Mouse (Mus musculus) embryonic facial prominence, embryonic 13.5 days (tissue): ENCODE measurements around the gene Adgre5. TPM values are rescaled to one million over a fixed set of nuclear protein-coding genes. Genes with fewer than 3 reads are reported as not detected.

ENCODE experiments used
- ATAC-seq: fragments of 200-750 bp; cut with Nextera tagmentation; 2 replicates; pipeline ENCODE4 v1.8.0; 2017; ENCODE audit warnings: low read depth; ENCODE audit not compliant: insufficient number of reproducible peaks, insufficient read depth, low FRiP score, low TSS enrichment
- H3K27ac ChIP-seq: fragments of 300-500 bp; sonication (generic); 2 replicates; pipeline ENCODE4 v1.5.1; 2015; ENCODE audit warnings: moderate library complexity, mild to moderate bottlenecking, inconsistent platforms
- H3K27me3 ChIP-seq: fragments of 300-500 bp; sonication (generic); 2 replicates; pipeline ENCODE4 v1.6.1; 2015; ENCODE audit warnings: mild to moderate bottlenecking, inconsistent platforms
- H3K36me3 ChIP-seq: fragments of 300-500 bp; sonication (generic); 2 replicates; pipeline ENCODE4 v1.6.1; 2015; ENCODE audit warnings: mild to moderate bottlenecking, inconsistent platforms
- H3K4me1 ChIP-seq: fragments of 300-500 bp; sonication (generic); 2 replicates; pipeline ENCODE4 v1.6.1; 2015; ENCODE audit warnings: inconsistent platforms
- H3K4me2 ChIP-seq: fragments of 300-500 bp; sonication (generic); 2 replicates; pipeline ENCODE4 v1.6.1; 2015; ENCODE audit warnings: moderate library complexity, mild to moderate bottlenecking, inconsistent platforms
- H3K4me3 ChIP-seq: fragments of 300-500 bp; sonication (generic); 2 replicates; pipeline ENCODE4 v1.5.1; 2015; ENCODE audit warnings: mild to moderate bottlenecking, inconsistent platforms
- H3K9ac ChIP-seq: fragments of 300-500 bp; sonication (generic); 2 replicates; pipeline ENCODE4 v1.6.1; 2015; ENCODE audit warnings: mild to moderate bottlenecking, inconsistent platforms
- H3K9me3 ChIP-seq: fragments of 300-500 bp; sonication (generic); 2 replicates; pipeline ENCODE4 v1.6.1; 2016; ENCODE audit warnings: inconsistent platforms
- WGBS: fragments of 180-500 bp; shearing (Covaris S2); methylation state at CpG from one replicate; pipeline ENCODE4 v1.1.7; 2015; ENCODE audit warnings: mixed read lengths; 5-methylcytosine and 5-hydroxymethylcytosine counted together
- polyA plus RNA-seq: library from polyadenylated mRNA; unstranded; fragments of >200 nt; fragmentation: Nextera tagmentation; extraction: Ambion mirVana; gene quantifications from 2 replicates; pipeline ENCODE4 v1.2.1, GENCODE M21; 2015

Gene Adgre5
- 27.1 and 27.7 TPM in 2 replicates for polyA plus RNA-seq

DNA sequence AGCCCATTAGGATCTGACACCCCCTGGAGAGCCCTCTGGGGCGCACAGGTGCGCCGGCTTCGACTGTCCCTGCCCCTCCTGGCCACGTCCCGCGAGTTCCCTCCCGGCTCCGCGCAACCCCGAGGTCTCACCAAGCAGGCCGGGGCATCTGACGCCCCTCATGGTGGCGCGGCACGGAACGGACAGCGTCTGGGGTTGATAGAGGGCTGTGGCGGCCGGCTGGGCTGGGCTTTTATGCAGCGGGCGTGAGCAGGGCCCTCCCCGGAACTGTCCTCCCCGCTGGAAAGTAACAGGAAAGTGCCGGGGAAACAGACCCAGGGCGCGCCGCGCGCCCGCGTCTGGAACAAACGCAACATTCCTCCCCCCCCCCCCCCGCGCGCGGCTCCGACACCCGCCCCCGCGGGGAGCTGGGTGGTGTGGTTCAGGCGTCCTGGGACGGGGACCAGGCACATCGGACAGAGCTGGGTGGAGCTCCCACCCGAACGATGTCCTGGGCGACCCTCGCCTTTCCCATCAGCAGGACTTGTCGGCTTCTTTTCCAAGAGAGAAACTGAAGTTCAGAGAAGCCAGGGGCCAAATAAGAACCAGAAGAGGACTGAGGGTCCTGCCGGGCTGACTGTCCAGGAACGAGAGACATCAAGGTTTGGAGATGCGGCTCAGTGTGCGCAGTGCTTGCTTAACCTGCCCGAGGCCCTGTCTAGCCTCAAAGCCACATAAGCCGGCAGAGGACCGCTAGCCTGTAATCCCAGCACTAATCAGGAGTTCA, at the start of gene Adgre5:
TSS of gene Adgre5 (minus strand) at position 351 of the 766 bp plus-strand sequence.
- 1% methylated on average over 47 of the region's 56 CpGs for WGBS
- Histone ChIP-seq H3K4me3 (peak within 1 kb of the TSS; percentile 62), H3K9ac (peak within 1 kb of the TSS; percentile 83), H3K27me3 (no peaks in the 10 kb centered on the region), H3K4me2 (peak within 1 kb of the TSS; percentile 88), H3K27ac (peak within 1 kb of the TSS; percentile 85), H3K9me3 (no peaks in the 10 kb centered on the region), H3K4me1 (peaks cover 42% of the 10 kb centered on the region), H3K36me3 (no peaks in the 10 kb centered on the region)
- ATAC-seq, result no peak

DNA sequence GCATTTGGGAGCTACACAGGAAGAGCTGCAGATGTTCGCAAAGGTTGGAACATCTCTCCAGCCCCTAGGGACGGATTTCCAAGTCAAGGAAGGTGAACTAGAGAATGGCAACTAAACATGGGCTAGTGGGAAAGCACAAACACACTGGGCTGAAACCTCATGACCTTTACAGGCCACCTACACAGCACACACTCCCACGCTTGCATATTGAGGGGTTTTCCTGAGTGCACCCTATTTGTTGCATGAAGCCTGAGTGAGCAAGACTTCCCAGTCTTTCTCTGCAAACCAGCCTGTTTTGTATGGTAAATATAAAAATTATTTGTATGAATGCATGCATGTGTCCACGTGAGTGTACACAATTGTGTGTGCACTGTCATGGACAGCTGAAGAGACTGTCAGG, 48.7 kb upstream of the Adgre5 start:
- 73% methylated on average over 4 of the region's 4 CpGs for WGBS
- H3K4me3 ChIP-seq, result no peak overlapping the region
- no peaks in the 10 kb centered on the region for H3K36me3 ChIP-seq
- H3K27me3 ChIP-seq, result no peaks in the 10 kb centered on the region
- no peak for ATAC-seq
- no peaks in the 10 kb centered on the region for H3K9me3 ChIP-seq
- no peak overlapping the region for H3K9ac ChIP-seq
- no peak overlapping the region for H3K4me2 ChIP-seq
- no peak overlapping the region for H3K27ac ChIP-seq
- H3K4me1 ChIP-seq, result peaks cover 7% of the 10 kb centered on the region

DNA sequence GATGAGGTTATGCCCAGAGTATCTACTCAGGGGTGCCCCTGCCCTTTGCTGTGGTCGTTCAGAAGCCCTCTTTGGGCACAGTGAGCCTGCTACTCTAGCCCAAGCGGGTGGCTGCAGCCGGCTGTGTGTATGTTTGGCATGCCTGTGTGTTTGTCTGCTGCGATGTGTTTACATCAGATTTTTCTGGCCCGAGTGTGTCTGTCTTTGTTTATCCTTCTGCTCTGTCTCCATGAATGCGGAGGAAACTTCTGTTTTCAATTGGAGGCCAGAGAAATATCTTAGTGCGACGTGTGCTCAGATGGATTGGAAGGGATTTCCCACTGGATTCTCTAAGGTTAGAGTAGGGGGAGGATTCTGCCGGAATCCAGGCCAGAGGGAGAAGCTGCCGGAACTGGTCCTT, 43.9 kb upstream of the Adgre5 start:
- peaks cover 21% of the 10 kb centered on the region for H3K4me1 ChIP-seq
- peak overlapping the region; percentile 0; the same call in 1 of the 2 replicates for H3K9ac ChIP-seq
- H3K27me3 ChIP-seq, result peaks cover 7% of the 10 kb centered on the region; the same call in 1 of the 2 replicates
- no peak for ATAC-seq
- H3K4me2 ChIP-seq, result no peak overlapping the region
- H3K36me3 ChIP-seq, result no peaks in the 10 kb centered on the region
- H3K9me3 ChIP-seq, result no peaks in the 10 kb centered on the region
- 27% methylated on average over 10 of the region's 10 CpGs for WGBS
- H3K27ac ChIP-seq, result peak overlapping the region; percentile 41; the same call in 1 of the 2 replicates
- H3K4me3 ChIP-seq, result no peak overlapping the region

DNA sequence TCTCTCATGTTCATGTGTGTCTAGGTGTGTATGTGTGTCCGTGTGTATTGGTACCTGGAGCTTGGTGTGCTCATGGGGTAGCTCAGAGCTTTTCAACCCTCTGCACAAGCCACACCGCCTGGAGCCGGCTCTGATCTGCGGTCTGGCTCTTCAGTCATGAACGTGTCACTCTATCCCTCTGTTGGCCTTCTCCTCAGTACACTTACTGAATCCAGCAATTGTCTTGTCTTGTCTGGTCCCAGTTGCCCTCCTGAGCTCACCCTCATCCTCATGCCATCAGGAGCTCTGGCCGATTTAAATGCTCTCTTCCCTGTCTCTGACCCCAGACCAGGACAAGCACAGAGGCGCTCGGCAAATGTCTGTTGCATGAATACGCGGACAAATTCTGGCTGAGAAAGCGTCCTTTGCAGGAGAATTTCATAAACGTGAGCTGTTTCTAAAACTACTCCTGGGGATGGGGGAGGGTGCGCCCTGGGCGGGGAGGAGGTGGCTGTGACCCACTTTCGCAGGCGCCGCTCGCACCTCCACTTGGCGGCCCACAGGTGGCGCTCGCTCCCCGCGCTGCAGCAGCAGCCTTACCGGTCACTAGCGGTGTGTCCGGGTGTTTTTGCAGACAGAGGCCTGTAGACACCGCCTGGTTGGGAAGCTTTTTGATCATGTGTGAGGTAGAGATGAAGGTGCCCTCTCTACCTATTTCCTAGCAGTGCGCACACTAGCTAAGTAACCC, 41.9 kb upstream of the Adgre5 start:
- peaks cover 21% of the 10 kb centered on the region for H3K4me1 ChIP-seq
- H3K9me3 ChIP-seq, result no peaks in the 10 kb centered on the region
- H3K27ac ChIP-seq, result no peak overlapping the region
- peak overlapping the region; percentile 42 for H3K4me2 ChIP-seq
- no peak overlapping the region for H3K9ac ChIP-seq
- H3K27me3 ChIP-seq, result peaks cover 7% of the 10 kb centered on the region; the same call in 1 of the 2 replicates
- ATAC-seq, result peak; percentile 46; the same call in 1 of the 2 replicates
- H3K4me3 ChIP-seq, result no peak overlapping the region; the same call in 1 of the 2 replicates
- WGBS, result 16% methylated on average over 28 of the region's 28 CpGs
- no peaks in the 10 kb centered on the region for H3K36me3 ChIP-seq

DNA sequence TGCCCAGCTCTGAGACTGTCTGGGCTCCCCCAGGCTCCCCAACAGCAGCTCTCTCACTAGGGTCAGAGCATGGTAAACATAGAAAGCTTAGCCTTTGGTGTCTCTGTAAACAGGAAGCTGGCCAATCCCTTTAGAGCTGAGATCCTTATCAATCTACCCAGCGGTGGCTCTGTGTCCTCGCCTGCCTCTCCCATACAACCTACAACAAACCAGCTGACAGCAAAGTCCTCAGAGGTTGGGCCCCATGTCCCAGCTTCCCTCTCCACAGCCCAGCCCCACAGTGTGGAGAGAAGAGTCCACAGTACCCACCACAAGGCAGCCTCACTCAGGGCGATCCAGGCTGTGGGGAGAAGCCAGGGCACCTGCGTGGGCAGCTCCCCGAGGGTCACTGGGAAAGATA, 38.5 kb upstream of the Adgre5 start:
- no peak overlapping the region for H3K9ac ChIP-seq
- no peak for ATAC-seq
- peaks cover 12% of the 10 kb centered on the region for H3K4me1 ChIP-seq
- 56% methylated on average over 5 of the region's 5 CpGs for WGBS
- H3K4me3 ChIP-seq, result no peak overlapping the region
- no peak overlapping the region for H3K27ac ChIP-seq
- H3K36me3 ChIP-seq, result no peaks in the 10 kb centered on the region
- peaks cover 7% of the 10 kb centered on the region; the same call in 1 of the 2 replicates for H3K27me3 ChIP-seq
- H3K9me3 ChIP-seq, result no peaks in the 10 kb centered on the region
- H3K4me2 ChIP-seq, result no peak overlapping the region

DNA sequence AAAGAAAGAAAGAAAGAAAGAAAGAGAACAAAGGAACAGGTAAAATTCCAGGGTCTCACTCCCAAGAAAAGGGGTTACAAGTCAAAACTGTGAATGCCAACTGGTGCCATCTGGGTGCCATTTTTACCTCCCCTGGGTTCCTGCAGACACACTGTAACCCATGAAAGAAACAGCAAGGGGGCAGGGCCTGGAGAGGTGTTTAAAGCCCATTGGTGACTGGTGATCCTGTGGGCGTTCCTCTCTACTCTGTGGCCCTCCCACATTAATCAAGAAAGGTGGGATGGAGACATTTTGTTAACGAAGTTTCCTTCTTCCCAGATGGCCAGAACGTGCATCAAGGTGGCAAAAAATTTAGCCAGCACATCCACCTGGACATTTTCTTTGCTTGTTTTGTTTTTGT, 36.9 kb upstream of the Adgre5 start:
- Histone ChIP-seq H3K4me1 (peaks cover 5% of the 10 kb centered on the region; the same call in 1 of the 2 replicates), H3K9me3 (no peaks in the 10 kb centered on the region), H3K4me2 (no peak overlapping the region), H3K9ac (no peak overlapping the region), H3K4me3 (no peak overlapping the region), H3K36me3 (no peaks in the 10 kb centered on the region), H3K27me3 (peaks cover 7% of the 10 kb centered on the region; the same call in 1 of the 2 replicates), H3K27ac (no peak overlapping the region)
- 69% methylated on average over 3 of the region's 3 CpGs for WGBS
- ATAC-seq, result no peak

DNA sequence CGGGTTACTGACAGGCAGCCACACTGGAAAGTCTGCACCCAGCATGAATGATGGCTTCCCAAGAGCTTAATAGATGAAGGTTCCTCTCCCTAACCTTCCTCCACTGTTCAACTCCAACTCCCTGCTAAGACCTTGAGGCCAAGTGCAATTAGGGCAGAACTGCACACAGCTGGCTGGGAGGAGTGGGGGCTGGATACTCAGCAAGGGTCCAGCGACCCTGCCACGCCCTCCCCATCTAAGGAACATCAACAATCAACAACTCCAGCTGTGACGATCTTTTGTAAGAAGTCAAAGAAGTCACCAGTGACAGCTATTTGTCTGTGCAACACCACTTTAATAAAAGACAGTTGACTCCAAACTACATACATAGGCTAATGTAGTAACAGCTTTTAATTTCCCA, 35.5 kb upstream of the Adgre5 start:
- H3K27me3 ChIP-seq, result peaks cover 3% of the 10 kb centered on the region; the same call in 1 of the 2 replicates
- no peak for ATAC-seq
- no peaks in the 10 kb centered on the region for H3K36me3 ChIP-seq
- H3K4me1 ChIP-seq, result peaks cover 10% of the 10 kb centered on the region; the same call in 1 of the 2 replicates
- 39% methylated on average over 4 of the region's 4 CpGs for WGBS
- no peaks in the 10 kb centered on the region for H3K9me3 ChIP-seq
- no peak overlapping the region for H3K9ac ChIP-seq
- H3K27ac ChIP-seq, result no peak overlapping the region
- no peak overlapping the region for H3K4me3 ChIP-seq
- no peak overlapping the region for H3K4me2 ChIP-seq

DNA sequence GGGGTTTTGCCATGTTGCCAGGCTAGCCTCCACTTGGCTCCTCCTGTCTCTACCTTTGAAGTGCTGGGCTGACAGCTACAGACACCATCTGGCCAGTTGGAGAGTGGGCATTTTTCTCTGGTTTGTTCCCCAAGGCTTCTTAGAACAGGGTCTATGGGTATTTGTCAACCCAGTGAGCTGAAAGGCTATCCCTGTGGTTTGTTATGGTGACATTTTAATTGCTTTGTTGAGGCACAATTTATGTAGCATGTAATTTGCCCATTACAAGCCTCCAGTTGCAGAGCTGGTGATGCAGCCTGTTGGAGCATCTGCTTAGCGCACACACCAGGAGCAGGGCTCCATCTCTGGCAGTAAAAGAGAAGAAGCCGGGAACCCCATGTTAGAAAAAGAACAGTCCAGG, 33.1 kb upstream of the Adgre5 start:
- no peak for ATAC-seq
- H3K27me3 ChIP-seq, result peaks cover 3% of the 10 kb centered on the region; the same call in 1 of the 2 replicates
- WGBS, result 82% methylated on average over 2 of the region's 2 CpGs
- no peak overlapping the region for H3K9ac ChIP-seq
- no peaks in the 10 kb centered on the region for H3K9me3 ChIP-seq
- no peak overlapping the region for H3K27ac ChIP-seq
- H3K4me3 ChIP-seq, result no peak overlapping the region
- H3K4me1 ChIP-seq, result peaks cover 11% of the 10 kb centered on the region; the same call in 1 of the 2 replicates
- H3K4me2 ChIP-seq, result no peak overlapping the region
- no peaks in the 10 kb centered on the region for H3K36me3 ChIP-seq

DNA sequence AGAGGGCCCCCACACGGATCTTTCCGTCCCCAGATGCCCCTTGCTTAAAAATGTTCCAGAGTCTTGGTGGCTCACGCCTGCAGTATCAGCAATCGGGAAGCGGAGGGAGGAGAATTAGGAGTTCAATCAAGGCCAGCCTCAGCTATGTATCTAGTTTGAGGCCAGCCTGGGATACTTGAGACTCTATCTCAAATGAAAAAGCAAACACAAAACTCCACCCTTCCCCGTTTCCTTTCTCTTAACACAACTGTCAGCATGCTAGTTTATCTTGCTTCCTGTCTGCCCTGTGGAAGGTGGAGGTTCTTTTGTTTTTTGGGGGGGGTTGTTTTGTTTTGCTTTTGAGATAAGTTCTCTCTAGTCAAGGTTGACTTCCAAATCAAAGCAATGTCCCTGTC, 32.3 kb upstream of the Adgre5 start:
- 45% methylated on average over 6 of the region's 6 CpGs for WGBS
- H3K4me1 ChIP-seq, result peaks cover 11% of the 10 kb centered on the region; the same call in 1 of the 2 replicates
- no peaks in the 10 kb centered on the region for H3K36me3 ChIP-seq
- ATAC-seq, result no peak
- H3K4me2 ChIP-seq, result peak overlapping the region; percentile 73
- H3K9me3 ChIP-seq, result no peaks in the 10 kb centered on the region
- no peak overlapping the region for H3K27ac ChIP-seq
- peaks cover 3% of the 10 kb centered on the region; the same call in 1 of the 2 replicates for H3K27me3 ChIP-seq
- H3K9ac ChIP-seq, result peak overlapping the region; percentile 62; the same call in 1 of the 2 replicates
- H3K4me3 ChIP-seq, result peak overlapping the region; percentile 43

DNA sequence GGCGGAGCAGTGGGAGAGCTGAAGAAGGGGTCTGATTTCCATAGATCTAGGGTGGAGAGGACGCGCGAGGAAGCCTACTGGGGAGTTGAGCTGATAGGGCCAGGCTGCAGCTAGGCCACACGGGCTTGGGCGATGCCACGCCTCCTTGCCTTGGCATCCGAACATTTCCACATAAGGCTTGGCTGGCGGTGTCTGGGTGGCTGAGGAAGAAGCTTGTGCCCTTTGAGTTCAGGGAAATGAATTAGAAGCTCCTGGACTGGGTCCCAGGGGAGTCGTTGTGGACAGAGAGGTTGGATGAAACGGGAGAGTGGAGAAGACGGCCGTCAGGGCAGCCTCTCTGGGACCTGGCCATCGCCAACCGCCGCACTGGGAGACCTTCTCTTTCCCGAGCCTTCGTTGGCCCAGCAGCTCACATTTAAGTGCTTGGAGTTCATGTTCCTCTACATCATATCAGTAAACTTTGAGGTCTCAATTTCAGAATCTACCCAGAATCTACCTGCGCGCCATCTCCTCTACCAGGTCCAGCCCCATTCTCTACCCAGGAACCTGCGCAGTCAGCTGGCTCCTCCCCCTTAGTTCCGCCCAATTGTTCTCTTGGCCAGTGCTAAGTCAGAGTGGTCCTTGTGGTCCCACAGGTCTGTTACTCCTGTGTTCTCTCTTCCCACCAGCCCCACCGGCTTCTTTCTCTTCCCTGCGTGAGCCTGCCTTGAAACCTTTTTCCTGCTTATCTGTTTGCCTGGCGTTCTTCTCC, 31.8 kb upstream of the Adgre5 start:
- H3K4me2 ChIP-seq, result peak overlapping the region; percentile 73
- H3K27me3 ChIP-seq, result peaks cover 3% of the 10 kb centered on the region; the same call in 1 of the 2 replicates
- WGBS, result 8% methylated on average over 25 of the region's 25 CpGs
- ATAC-seq, result no peak; the same call in 1 of the 2 replicates
- H3K9ac ChIP-seq, result peak overlapping the region; percentile 62
- H3K9me3 ChIP-seq, result no peaks in the 10 kb centered on the region
- H3K27ac ChIP-seq, result no peak overlapping the region
- no peaks in the 10 kb centered on the region for H3K36me3 ChIP-seq
- H3K4me1 ChIP-seq, result peaks cover 11% of the 10 kb centered on the region; the same call in 1 of the 2 replicates
- H3K4me3 ChIP-seq, result peak overlapping the region; percentile 43

DNA sequence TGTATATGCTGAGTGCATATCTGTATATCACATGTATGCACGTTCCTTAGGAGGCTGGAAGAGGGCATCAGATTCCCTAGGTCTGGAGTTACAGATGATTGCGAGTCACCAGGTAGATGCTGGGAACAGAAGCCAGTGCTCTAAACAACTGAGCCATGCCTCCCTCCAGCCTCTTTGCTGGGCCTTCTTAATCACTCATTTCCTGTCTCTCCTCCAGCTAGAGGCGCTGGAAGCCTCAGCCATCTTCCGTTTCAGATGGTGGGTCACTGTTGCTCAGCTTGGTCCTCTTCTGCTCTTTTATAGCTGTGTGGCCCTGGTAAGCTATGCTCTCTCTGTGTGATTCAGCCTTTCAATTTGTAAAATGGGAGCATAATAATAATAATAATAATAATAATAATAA, 30.7 kb upstream of the Adgre5 start:
- H3K4me3 ChIP-seq, result no peak overlapping the region
- no peaks in the 10 kb centered on the region for H3K9me3 ChIP-seq
- H3K9ac ChIP-seq, result no peak overlapping the region
- 23% methylated on average over 4 of the region's 4 CpGs for WGBS
- H3K4me1 ChIP-seq, result peaks cover 11% of the 10 kb centered on the region; the same call in 1 of the 2 replicates
- H3K36me3 ChIP-seq, result no peaks in the 10 kb centered on the region
- H3K27ac ChIP-seq, result no peak overlapping the region
- no peak overlapping the region for H3K4me2 ChIP-seq
- peaks cover 3% of the 10 kb centered on the region; the same call in 1 of the 2 replicates for H3K27me3 ChIP-seq
- ATAC-seq, result no peak
